Mouse (Mus musculus) embryonic facial prominence, embryonic 10.5 days (tissue): ENCODE results near the gene Gna15. TPM values are rescaled to one million over a fixed set of nuclear protein-coding genes. Genes with fewer than 3 reads are reported as not detected.

Source experiments
- DNase-seq: peaks from one replicate; pipeline ENCODE4 v3.0.0-alpha.2; 2017; ENCODE audit warnings: low spot score
- H3K27ac ChIP-seq: fragments of 300-500 bp; sonication (generic); replicated peaks from 2 replicates; pipeline ENCODE4 v1.5.1; 2016; ENCODE audit warnings: mild to moderate bottlenecking
- H3K27me3 ChIP-seq: fragments of 300-500 bp; sonication (generic); replicated peaks from 2 replicates; pipeline ENCODE4 v1.6.1; 2016; ENCODE audit warnings: low read depth, mild to moderate bottlenecking; ENCODE audit not compliant: poor library complexity, severe bottlenecking
- H3K36me3 ChIP-seq: fragments of 300-500 bp; sonication (generic); replicated peaks from 2 replicates; pipeline ENCODE4 v1.6.1; 2016; ENCODE audit warnings: mild to moderate bottlenecking, moderate library complexity
- H3K4me1 ChIP-seq: fragments of 300-500 bp; sonication (generic); 2 replicates; pipeline ENCODE4 v1.6.1; 2016
- H3K4me3 ChIP-seq: fragments of 300-500 bp; sonication (generic); 2 replicates; pipeline ENCODE4 v1.5.1; 2016; ENCODE audit warnings: mild to moderate bottlenecking, moderate library complexity
- H3K9me3 ChIP-seq: fragments of 300-500 bp; sonication (generic); 2 replicates; pipeline ENCODE4 v1.6.1; 2016; ENCODE audit warnings: mild to moderate bottlenecking
- WGBS: fragments of 180-500 bp; shearing (Covaris S2); methylation state at CpG from one replicate; pipeline ENCODE4 v1.1.7; 2016; 5-methylcytosine and 5-hydroxymethylcytosine counted together
- polyA plus RNA-seq: library from polyadenylated mRNA; unstranded; fragments of >200 nt; fragmentation: Nextera tagmentation; extraction: Ambion mirVana; gene quantifications from 2 replicates; pipeline ENCODE4 v1.2.1, GENCODE M21; 2016

The Gna15 gene
- polyA plus RNA-seq, 1 experiment from 2014 or later: 1.2 TPM

DNA sequence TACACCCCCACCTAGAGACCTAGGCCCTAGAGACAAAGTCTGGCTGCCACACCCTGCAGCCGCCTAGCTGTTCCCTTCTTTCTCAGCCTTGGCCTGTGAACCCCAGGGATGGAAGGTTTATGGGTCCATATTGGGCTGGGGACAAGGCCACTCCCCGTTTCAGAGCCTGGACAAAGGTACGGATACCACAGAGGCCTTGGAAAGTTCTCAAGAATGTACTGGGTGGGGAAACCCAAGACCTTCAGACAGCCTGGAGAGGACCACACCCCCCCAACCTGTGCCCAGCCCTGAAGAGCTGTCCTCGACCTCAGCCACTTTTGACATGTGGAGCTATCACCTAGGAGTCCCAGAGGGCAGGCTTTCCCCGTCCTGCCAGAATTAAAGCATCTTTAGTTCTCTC, 24.9 kb upstream of the Gna15 start:
- Histone ChIP-seq H3K9me3 (peaks cover 3% of the 10 kb centered on the region; the same call in 1 of the 2 replicates), H3K4me1 (peaks cover 17% of the 10 kb centered on the region), H3K36me3 (no peaks in the 10 kb centered on the region), H3K27ac (no peak overlapping the region), H3K4me3 (no peak overlapping the region), H3K27me3 (no peaks in the 10 kb centered on the region)
- no peak for DNase-seq
- 73% methylated on average over 5 of the region's 5 CpGs for whole genome bisulfite sequencing

DNA sequence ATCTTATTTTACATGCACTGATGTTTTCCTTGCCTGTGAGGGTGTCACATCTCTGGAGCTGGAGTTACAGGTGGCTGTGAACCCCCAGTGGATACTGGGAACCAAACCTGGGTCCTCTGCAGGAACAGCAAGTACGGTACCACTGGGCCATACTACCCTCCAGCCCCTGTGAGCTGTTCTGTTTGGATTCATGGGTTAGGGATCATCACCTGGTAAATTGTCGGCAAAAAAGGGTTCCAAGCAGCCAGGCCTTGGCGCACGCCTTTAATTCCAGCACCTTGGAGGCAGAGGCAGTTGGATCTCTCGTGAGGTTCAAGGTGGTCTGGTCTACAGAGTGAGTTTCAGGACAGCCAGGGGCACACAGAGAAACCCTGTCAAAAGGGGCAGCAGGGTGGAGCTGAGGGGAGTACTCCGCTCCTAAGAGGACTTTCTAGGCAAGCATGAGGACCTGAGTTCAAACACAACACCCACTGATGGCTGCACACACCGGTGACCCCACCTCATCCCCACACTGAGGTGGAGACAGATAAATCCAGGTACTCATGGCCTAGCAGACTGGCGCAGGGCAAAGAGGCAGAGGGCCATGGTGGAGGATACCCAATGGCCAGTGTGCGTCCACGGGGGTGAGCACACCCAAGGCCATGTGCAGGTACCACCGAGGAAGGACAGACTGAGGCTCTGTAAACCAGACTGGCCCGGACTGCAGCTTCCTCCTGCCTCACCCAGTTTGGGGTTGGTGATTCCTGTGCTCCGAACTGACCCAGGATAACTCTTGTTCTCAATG, 23.0 kb upstream of the Gna15 start:
- Histone ChIP-seq H3K9me3 (no peaks in the 10 kb centered on the region), H3K36me3 (peaks cover 9% of the 10 kb centered on the region), H3K4me3 (no peak overlapping the region), H3K27ac (no peak overlapping the region), H3K4me1 (peaks cover 37% of the 10 kb centered on the region), H3K27me3 (no peaks in the 10 kb centered on the region)
- WGBS: 89% methylated on average over 13 of the region's 13 CpGs
- no peak for DNase-seq

DNA sequence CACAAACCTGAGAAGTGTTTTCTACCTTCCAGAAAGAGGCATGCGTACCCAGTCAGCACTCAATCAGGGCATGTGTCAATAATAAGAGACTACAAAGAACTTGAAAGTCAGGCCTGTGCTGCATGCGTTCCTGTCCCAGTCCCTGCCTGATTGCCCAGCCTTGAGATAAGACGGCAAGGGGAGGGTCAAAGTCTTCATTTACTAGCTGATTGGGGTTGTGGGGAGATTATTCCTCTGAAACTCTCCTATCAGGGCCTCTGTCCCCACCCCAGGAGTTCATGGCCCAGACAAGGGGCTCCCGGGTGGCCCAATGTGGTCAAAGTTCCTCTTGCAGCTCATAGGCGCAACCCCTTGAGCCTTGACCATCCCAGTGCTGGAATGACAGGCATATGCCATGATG, 22.3 kb upstream of the Gna15 start:
- H3K27me3 ChIP-seq: no peaks in the 10 kb centered on the region
- no peak overlapping the region for H3K4me3 ChIP-seq
- 83% methylated on average over 5 of the region's 5 CpGs for whole genome bisulfite sequencing
- no peaks in the 10 kb centered on the region for H3K9me3 ChIP-seq
- H3K27ac ChIP-seq: peak overlapping the region; percentile 44; the same call in 1 of the 2 replicates
- DNase-seq: no peak
- peaks cover 12% of the 10 kb centered on the region for H3K36me3 ChIP-seq
- H3K4me1 ChIP-seq: peaks cover 37% of the 10 kb centered on the region

DNA sequence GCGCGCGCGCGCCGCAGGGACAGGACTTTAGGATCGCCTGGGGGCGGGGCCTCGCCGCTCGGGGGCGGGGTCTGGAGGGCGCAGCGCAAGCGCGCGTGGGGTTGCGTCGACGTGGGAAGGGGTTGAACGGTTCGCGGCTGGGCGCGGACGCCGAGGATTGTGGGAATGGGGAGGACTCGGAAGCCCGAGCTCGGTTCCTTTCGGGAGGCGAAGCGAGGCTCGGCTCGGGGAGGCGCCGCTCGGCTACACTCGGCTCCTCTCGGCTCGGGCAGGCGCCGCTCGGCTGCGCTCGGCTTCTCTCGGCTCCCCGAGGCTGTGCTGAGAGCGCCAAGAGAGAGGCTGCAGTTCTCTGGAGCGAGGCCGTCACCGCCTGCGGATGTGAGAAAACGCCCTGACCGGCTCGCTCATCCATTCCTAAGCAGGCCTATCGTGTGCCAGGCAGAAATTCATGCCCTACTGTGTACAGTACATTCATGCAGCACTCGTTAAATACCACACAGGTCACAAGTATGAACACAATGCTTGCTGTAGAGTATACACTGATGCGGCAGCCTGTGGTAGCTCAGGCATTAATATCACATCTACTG, 21.2 kb upstream of the Gna15 start, which contains the start of gene Gna11:
TSS of gene Gna11 (minus strand) at position 30 of the 587 bp plus-strand sequence.
- Histone ChIP-seq H3K9me3 (no peaks in the 10 kb centered on the region), H3K36me3 (peaks cover 21% of the 10 kb centered on the region), H3K27ac (peak within 1 kb of the TSS; percentile 93), H3K27me3 (no peaks in the 10 kb centered on the region), H3K4me1 (peaks cover 39% of the 10 kb centered on the region), H3K4me3 (peak within 1 kb of the TSS; percentile 80)
- 1% methylated on average over 59 of the region's 59 CpGs for WGBS
- DNase-seq: peak; percentile 100

DNA sequence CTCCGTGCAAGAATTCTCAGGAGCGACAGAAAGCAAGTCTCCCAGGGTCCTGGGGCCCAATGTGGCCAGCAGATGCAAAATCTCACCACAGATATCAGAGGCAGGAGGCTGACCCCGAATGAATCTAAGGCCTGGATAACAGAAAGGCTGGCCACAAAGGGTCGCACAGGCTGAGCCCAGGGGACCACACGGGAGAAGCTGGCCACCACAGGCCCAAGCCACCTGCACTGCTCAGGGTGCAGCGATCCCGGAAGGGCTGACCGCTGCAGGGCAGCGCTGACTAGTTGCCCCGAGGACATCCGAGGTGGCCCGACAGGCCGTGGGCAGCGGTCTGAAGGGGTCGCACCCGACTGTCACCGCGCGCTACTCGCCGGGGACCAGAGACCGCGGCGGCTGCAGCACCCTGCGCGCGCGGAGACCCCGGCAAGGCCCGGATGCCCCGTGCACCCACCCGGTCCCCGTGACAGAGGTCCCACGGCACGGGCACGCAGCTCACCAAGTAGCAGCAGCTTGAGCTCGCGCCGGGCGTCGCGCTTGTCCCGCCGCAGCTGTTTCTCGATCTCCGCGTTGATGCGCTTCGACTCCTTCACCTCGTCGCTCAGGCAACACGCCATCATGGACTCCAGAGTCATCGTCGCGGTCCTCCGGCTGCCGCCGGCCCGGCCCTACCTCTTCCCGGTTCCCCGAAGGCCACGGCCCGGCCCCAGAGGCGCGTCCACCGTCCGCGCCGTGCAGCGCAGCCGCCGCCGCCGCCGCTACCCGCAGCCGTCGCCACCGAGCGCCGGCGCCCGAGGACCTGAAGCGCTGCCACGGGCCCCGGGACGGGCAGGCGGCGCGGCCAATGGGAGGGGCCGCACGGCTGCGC, 20.5 kb upstream of the Gna15 start:
- no peaks in the 10 kb centered on the region for H3K27me3 ChIP-seq
- WGBS: under 1% methylated on average over 93 of the region's 93 CpGs
- peak overlapping the region; percentile 80 for H3K4me3 ChIP-seq
- peaks cover 28% of the 10 kb centered on the region for H3K36me3 ChIP-seq
- DNase-seq: no peak
- peak overlapping the region; percentile 93 for H3K27ac ChIP-seq
- no peaks in the 10 kb centered on the region for H3K9me3 ChIP-seq
- H3K4me1 ChIP-seq: peaks cover 39% of the 10 kb centered on the region

DNA sequence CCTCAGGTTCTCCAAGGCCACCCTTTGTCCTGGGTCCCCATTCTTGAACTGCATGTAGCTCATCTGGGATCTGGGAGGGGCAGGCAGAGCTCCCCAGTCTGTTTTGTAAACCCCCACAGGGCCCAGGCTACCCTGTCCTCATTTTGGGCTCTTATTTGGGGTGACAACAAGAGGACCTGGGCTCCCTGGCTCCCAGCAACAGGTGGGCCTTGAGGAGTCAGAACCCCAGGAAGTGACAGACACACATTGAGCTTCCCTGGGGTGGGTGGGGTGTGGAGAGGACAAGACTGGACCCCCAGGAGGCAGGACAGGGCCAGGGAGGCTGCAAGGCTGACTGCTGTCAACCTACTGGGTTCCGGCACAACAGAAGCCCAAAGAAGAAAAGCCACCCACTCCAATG, 19.6 kb upstream of the Gna15 start:
- H3K4me1 ChIP-seq: peaks cover 39% of the 10 kb centered on the region
- DNase-seq: no peak
- peaks cover 37% of the 10 kb centered on the region for H3K36me3 ChIP-seq
- no peaks in the 10 kb centered on the region for H3K27me3 ChIP-seq
- H3K4me3 ChIP-seq: peak overlapping the region; percentile 80
- no peak overlapping the region; the same call in 1 of the 2 replicates for H3K27ac ChIP-seq
- H3K9me3 ChIP-seq: no peaks in the 10 kb centered on the region
- 67% methylated on average over 1 of the region's 1 CpGs for WGBS

DNA sequence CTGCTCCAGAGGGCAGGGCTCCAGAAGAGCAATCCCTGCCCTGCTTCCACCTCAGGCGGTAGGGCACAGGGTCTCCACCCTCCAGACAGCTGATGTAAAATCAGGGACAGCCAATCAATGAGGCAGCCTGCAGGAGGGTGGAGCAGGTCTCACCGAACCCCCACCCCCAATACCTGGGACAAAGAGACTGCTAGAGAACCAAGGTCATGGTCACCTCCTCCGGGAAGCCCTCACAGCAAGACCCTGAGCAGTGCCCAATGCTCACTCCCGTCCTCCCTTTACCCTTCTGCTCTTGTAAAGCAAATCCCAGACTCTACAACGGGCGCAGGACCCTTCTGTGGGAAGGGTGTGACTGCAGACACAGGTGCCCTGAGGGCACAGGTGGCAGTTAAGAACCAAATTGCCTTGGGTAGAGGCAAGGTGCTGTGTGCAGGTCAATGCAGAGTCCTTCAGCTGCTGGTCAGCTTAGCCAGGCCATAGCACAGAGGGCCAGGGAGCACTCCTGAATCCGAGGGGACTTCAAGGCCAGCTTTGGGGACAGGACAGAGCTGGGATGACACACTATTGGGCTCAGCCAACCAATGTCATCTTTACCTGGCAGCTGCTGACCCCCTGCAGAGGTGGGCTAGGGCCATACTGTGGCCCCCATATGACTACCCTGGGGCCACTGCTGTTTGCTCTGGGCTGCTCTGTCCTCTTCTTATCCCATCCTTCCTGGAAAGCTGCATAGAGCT, 18.9 kb upstream of the Gna15 start:
- no peak for DNase-seq
- Histone ChIP-seq H3K27me3 (no peaks in the 10 kb centered on the region), H3K36me3 (peaks cover 41% of the 10 kb centered on the region), H3K9me3 (no peaks in the 10 kb centered on the region), H3K4me1 (peaks cover 39% of the 10 kb centered on the region), H3K4me3 (peak overlapping the region; percentile 80), H3K27ac (no peak overlapping the region)
- 72% methylated on average over 7 of the region's 7 CpGs for WGBS

DNA sequence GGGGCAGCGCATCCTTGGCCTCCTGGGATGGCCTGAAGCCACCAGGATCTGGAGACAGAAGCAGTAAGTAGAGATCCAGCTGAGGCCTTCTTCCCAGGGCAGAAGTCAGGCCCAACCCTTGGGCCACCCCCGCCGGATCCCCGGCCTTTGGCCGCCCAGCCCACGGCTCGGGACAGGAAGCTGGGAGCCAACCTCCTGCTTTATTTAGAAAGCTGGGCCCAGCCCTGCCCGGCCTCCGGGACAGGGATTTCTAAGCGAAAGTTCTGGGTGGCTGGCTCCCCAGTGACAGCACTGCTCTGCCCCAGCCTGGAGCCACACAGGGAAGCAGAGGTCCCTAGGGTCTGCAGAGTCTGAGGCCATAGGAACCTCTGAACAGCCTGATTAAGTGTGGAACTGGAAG, 17.8 kb upstream of the Gna15 start:
- Histone ChIP-seq H3K9me3 (no peaks in the 10 kb centered on the region), H3K36me3 (peaks cover 51% of the 10 kb centered on the region), H3K4me3 (peak overlapping the region; percentile 2; the same call in 1 of the 2 replicates), H3K27me3 (no peaks in the 10 kb centered on the region), H3K4me1 (peaks cover 39% of the 10 kb centered on the region), H3K27ac (no peak overlapping the region)
- DNase-seq: no peak
- WGBS: 77% methylated on average over 10 of the region's 10 CpGs

DNA sequence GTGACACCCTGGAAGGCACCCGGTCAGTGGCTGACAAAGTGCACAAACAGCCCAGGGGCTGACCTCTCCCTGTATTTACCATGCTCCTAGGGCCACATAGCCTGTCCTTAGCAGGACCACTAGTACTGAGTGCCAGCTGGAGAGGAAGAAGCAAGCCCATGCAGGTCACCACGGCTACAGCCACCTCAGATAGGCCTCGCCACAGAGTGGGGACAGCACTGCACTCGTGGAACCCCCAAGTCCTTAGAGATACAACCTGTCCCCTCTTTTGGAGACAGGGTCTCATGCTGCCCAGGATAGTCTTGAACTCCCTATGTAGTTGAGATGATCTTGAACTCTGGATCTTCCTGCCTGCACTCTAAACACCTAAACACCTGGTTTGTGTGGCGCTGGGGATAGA, 17.3 kb upstream of the Gna15 start:
- H3K27me3 ChIP-seq: no peaks in the 10 kb centered on the region
- no peak for DNase-seq
- H3K9me3 ChIP-seq: no peaks in the 10 kb centered on the region
- peaks cover 39% of the 10 kb centered on the region for H3K4me1 ChIP-seq
- 0 out of 2 replicates have a peak overlapping the region, but pooled peaks have one; percentile 2 for H3K4me3 ChIP-seq
- peaks cover 54% of the 10 kb centered on the region for H3K36me3 ChIP-seq
- no peak overlapping the region for H3K27ac ChIP-seq
- WGBS: 90% methylated on average over 5 of the region's 5 CpGs

DNA sequence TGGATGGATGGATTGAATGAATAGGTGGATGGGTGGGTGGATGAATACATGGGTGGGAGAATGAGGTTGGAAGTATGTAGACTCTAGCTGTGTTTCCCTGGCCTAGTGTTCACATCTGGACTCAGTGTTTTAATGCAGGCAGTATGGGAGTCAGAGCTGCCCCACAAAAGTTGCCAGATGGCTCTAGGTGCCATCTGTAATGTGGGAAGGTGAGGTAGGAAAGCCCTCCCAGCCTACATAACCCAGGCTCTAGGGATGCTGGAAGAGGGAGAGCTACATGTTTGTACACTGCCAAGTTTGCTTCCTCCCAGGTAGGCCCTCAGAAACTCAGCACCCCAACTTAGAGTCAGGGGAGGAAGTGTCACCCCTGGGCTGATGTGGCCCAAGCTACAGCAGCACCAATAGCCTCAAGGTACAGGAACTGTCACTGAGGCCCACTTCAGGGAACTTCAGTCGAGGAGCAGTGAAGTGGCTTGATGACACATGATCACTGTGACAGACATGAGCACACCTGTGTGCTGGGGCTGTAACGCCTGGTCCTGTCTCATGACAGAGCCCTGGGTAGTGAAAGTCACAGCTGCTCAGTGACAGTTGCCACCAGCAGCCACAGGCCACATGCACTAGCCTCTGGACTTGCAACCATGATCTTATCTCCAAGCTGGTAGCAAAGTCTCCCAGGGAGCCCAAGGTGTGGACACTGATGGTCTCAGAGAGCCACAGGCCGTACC, 14.5 kb upstream of the Gna15 start:
- Histone ChIP-seq H3K9me3 (no peaks in the 10 kb centered on the region), H3K36me3 (peaks cover 74% of the 10 kb centered on the region), H3K4me3 (no peak overlapping the region), H3K27me3 (no peaks in the 10 kb centered on the region), H3K4me1 (peaks cover 36% of the 10 kb centered on the region), H3K27ac (no peak overlapping the region)
- 83% methylated on average over 3 of the region's 3 CpGs for WGBS
- DNase-seq: no peak

DNA sequence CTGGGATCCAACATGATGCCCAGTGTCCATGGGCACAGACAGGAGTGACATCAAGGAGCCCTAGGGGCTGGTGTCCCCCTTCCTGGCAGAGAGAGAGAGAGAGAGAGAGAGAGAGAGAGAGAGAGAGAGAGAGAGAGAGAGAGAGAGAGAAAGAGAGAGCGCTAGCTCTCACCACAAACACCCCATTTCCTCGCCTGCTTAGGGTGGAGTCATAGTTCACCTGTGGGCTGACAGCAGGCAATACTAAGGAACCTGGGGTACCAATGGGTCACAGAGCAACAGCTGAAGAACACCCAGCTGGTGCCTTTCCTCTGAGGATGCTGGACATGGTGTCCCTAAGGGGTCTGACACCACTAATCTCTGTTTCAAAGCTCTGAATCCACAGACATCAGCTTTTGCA, 13.4 kb upstream of the Gna15 start:
- no peak overlapping the region for H3K27ac ChIP-seq
- 92% methylated on average over 2 of the region's 2 CpGs for WGBS
- H3K9me3 ChIP-seq: no peaks in the 10 kb centered on the region
- no peaks in the 10 kb centered on the region for H3K27me3 ChIP-seq
- no peak for DNase-seq
- peaks cover 26% of the 10 kb centered on the region for H3K4me1 ChIP-seq
- H3K36me3 ChIP-seq: peaks cover 77% of the 10 kb centered on the region
- no peak overlapping the region for H3K4me3 ChIP-seq
